Mouse (Mus musculus): ENCODE data around the gene Zfp526.
A peak's percentile ranks its signal among the peaks of the same experiment; 100 is the strongest.
"Not testable (repeated sequence)": the region's sequence is repeated elsewhere in the genome, so short reads cannot be mapped to it uniquely, and the experiment has no call there.

The Zfp526 gene

DNA sequence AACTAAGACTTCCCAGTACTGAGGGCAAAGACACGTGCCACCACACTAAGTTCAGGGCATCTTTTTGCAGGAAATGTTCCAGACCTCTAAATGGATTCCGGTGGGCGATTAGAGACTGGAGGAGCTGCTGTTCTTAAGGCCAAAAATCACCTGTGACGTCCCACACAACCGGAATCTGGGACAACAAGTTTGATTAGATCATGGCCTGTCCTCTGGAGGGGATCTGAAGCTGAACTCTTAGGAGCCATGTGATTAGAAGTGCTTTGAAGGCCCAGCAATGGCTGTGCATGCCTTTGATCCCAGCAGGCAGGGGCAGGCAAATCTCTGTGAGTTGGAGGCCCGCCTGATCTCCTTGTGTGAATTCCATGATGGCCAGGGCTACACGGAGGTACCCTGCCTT lies 19.4 kb downstream of the Zfp526 start:
- DNase-seq (ENCODE audit: low spot score): no peak

DNA sequence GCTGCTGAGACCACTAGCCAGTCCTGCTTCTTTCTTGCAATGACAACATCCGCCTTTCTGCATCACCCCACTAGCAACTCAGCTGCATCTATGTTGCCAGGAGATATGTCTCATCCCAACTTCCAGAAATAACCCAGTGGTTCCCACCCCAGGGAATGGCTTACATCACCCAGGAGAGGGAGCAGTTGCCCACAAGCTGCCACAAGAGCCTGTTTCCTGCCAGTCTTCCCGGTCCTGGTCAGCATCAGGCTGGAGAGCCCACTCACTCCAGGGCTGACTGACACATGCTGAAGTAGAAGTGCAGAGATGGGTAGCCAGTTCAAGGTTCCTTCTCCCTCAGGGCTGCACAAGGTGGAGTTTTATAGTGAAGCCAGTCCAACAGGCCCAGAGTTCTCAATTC lies 19.8 kb downstream of the Zfp526 start:
- peak; percentile 49 for DNase-seq (ENCODE audit: low spot score)

DNA sequence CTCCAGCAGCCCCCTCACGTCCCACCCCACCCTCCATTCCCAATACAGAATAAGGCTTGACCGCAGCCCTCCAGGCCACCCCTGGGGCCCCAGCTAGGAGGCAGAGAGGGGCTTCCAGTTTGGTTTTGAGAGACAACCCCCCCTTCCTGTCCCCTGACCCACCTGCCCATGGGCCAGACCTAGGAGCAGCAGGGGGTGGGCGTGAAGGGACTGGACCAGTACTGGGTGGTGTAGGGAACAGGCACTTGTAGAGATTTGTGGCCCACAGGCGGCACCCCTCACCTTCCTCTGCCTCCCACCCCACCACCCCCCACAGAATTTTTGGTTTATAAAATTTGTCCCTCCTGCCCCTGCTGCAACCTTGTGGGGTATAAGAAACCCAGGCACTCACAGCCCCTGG lies 22.1 kb downstream of the Zfp526 start:
- DNase-seq (ENCODE audit: low spot score): no peak

DNA sequence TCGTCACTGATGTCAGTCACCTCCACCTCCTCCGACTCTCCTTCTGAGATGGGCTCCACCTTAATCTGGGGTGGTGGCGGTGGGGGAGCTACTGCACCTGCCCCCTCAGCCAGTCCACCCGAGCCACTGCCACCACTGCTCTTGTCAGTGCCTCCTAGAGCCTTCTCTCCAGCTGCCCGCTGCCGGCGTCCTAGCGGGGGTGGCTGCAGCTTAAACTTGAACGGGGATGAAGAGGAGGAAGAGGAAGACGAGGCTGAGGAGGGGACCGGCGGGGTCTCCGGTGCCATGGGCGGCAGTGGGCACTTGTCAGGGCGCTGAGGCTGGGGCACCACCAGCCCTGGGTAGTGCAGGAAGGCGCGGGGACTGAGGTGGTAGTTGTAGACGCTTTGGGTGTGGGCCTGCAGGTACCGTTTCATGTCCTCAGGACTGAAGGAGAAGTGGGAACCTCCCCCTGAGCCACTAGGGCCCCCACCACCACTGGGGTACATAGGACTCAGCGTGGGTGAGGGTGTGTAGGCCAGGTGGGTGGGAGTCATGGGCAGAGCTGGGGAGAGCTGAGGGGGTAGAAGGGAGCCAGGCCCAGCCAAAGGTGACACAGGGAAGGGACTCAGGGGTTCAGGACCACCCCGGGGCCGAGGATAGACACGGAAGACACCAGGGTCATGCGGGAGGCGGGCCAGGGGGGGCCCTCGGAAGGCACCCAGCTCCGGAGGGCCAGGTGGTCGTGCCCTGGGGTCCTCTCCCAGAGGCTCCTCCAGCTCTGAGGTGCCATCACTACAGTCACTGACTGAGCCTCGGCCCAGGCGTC lies 23.5 kb downstream of the Zfp526 start:
- no peak for DNase-seq (ENCODE audit: low spot score)

DNA sequence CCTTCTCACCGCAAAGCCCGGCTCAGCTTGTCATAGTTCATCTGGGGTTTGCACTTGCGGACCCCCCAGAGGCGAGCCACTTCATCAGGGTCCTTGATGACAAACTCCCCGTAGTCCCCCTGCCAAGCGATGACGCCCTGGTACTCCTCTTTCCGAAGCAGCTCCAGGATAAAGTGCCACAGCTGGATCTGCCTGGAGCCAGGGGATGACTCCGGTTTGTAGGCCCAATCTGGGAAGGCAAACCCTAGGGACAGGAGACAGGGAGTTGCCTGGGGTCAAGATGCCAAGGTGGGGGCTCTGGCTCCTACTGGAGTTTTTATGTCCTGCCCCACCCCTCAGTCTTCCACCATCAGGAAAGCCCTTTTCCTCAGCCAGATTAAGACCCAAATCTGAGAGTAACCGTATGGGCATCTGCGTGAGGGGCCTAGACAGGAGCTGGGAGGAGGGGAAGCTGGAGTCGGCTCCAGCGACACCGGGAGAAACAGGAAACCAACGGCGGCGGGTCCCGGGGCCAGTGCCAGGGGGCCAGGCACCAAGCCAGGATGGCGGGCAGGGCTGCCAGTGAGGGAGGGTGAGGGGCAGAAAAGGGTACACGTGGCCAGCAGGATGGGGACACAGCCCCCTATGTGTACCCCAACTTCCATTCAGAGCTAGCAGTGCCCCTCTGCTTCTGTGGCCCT lies 25.0 kb downstream of the Zfp526 start:
- DNase-seq (ENCODE audit: low spot score): peak; percentile 57

DNA sequence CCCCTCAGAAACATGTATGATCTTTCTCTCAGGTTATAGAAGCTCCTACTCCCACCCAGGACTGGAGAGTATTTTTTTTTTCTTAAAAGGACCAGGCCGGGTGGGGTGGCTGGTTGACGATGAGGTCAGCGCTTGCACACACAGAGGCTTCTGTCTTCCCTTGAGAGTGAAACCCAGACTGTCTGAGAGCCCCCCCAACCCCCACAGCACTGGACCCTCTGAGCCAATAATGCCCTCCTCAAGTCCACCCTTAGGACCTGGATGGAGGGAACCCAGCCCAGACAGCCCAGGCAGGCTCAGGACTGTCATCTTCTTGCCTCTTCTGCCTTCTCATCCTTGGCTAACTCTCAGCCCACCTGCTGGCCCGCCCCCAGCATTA lies 25.5 kb downstream of the Zfp526 start:
- no peak for DNase-seq (ENCODE audit: low spot score)

DNA sequence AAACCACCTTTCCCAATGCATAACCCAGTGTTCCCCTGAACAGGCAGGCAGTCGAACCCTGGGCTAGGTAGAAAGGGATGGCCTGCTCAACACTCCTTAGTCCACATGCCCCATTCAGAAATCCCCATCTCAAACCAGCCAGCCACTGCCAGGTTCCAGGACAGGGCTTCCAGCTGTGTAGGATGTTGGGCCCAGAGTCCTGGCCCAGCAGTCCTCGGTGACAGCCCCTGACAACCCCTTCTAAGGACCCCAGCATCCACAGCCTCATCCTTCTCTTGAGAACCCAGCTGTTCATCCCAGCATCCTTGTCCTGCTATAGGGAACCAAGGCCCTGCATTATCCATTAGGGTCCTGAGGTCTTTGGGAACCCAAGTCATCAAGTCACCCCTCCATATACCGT lies 26.3 kb downstream of the Zfp526 start:
- DNase-seq (ENCODE audit: low spot score): no peak

DNA sequence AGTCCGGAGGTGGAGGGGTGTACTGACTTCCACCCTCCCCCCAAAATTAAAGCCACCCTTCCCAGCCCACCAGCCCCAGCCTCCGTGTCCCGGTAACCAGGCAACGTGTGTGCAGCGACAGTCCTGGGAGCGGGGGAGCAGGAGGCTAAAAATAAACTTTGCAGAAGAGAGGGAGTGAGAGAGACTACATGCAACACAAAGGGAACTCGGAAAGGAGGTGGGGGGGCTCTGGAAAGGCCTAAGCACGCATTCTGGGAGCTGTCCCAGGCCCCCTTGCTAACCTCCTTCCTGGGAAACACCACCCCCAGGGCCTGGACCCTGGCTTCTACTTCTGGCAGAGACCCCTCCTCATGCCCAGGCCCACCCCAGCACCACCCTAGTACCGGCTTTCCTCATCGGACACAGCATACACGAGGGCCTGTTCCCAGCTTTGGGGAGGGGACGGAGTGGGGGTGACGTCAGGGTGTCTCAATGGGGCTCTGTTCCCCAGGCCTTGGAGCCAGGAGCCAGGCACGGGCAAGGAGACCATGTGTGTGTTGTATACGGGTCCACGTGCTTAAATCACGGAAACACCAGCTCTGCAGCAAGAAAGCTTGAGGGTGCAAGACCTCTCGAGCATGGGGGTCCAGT lies 26.9 kb downstream of the Zfp526 start:
- peak; percentile 42 for DNase-seq (ENCODE audit: low spot score)

DNA sequence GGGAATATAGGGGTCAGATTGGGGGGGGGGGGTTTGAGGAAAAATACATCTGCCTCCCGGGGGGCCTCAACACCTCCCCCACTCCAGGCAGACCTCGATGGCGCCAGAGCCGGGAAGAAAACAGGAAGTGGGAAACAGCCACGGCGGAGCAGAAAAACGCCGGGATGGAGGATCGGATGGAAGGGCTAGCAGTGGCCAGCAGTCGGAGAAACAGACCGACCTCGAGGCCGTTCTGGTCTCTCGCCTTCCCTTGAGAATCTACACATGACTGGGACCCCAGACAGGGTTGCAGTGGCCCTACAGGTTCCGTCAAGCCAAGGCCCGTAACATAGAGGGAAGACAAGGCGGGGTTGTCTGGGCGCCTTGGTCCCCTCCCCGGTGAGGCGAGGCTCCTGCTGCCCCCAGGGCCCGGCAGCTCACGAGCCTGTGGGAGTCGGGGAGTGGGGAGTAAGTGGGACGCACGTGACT lies 27.7 kb downstream of the Zfp526 start:
- DNase-seq (ENCODE audit: low spot score): no peak

DNA sequence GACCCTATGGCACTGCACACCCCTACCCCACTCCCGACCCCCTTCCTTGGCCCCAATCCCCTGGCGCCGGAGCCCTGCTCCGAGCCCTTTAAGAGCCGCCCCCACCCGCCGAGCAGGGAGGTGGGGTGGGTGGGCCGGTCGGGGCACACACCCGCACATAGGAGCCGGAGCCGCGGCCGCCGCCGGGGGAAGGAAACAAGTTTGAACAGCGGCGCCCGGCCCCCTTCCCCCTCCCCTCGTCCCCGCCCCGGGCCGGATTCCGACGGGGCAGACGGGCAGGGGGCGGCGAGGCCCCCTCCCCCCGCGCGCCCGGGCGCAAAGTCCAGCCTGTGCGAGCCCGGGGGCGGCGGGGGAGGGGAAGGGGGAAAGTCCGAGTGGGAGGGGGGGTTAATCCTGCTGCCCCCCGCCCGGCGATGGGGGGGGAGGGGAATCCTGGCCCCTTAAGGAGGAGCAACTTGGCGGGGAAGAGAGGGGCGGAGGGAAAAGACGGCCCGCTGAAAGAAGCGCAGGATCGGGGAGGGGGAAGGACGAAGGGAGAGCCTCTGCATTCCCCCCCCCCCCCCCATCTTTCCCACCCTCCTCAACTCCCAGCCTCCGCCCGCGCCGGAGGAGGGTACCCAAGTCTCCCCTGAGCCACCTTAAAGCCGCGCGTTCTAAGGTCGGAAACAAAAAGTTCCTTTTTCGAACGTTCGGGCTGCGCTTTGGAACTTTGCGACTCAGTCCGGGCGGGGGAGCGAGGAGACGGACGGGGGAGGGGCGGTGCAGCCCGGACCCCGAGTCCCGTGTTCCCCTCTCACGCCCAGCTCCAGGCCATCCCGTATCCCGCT lies 28.3 kb downstream of the Zfp526 start:
- DNase-seq (ENCODE audit: low spot score): peak; percentile 82

DNA sequence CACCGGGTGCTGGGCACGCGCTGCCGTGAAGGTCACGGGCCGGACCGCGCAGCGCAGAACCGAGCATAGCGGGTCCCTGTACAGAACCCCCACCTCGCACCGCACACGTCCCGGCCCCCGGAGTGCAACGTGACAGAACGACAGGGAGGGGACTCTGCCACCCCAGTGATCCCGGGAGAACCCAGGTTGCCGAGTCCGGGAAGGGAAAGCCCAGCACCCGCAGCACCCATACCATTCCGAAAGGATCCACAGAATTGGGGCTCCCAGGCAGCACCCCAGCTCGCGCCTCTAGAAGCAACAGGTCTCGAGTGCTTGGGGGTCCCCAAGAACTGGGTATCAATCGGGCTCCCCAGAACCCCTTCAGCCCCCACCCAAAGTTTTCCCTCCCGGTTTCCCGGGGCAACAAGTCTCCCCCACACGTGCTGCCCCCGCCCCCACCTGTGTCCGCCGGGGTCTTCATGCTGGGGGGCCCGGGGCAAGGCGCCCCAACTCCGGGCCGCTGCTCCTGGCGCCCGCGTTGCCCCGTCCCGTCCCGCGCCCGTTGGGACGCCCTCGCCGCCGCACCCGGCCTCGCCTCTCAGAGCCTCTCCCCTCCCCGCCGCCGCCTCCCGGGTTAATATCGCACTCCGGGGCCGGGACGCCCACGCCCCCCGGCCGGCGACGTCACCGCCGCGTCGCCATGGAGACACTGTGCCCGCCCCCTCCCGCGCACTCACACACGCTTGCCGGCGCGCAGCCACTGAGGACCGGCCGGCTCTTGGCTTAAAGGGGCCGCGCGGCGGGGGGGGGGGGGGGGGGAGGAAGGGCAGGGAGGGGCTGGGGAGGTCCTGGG lies 29.1 kb downstream of the Zfp526 start, which contains the start of gene Erf:
TSS of gene Erf (minus strand) at position 621 of the 832 bp plus-strand sequence.
- DNase-seq (ENCODE audit: low spot score): peak; percentile 97

DNA sequence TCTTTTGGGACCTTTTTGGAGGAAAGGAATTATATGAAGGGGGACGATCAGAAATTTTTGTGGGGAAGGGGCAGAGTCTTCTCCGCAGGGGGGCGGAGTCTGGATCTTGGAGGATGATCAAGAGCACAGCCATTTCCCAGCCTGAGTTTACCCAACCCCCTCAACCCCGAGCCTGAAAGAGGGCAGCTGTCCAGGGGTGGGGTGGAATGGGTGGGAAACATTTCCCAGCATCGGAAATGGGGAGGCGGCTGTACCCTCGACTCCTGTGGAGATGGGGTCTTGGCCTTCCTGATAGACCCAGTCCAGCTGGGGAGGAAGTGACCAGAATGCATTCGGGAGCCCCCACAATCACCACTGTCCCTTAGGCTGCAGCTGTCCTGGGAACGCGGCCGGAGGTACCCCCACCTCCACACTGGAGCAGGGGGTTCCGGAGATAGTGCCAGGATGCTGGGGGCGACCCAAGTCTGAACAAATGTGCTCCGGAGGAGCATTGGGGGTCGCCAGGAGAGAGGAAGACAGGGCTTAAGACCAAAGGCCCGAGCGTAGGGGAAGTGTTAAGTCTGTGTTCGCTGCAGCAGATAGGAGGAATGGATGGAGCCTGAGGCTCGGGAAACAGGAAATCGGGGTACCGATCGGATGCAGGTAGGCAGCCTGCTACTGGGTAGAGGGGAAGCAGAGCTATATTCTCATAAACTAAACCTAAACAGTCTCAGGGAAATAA lies 30.0 kb downstream of the Zfp526 start:
- DNase-seq (ENCODE audit: low spot score): peak; percentile 56

DNA sequence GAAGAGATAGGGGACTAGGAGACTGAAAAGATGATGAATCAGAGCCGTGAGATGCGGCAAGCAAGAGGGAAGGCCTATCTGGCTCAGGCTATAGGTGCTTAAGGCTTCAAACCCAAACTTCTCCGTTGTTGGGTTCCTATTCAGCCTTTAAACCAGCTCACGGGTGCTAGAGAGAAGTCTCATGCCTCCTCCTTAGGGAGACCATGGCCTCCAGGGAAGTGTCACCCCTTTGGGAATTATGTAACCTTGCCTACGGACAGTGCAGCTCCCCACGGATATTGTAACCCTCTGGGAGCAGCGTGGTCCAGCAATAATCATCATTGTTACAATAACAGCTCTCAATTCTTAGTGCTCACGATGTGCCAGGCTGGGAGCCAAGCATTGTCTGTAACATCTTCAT lies 30.6 kb downstream of the Zfp526 start:
- no peak for DNase-seq (ENCODE audit: low spot score)

DNA sequence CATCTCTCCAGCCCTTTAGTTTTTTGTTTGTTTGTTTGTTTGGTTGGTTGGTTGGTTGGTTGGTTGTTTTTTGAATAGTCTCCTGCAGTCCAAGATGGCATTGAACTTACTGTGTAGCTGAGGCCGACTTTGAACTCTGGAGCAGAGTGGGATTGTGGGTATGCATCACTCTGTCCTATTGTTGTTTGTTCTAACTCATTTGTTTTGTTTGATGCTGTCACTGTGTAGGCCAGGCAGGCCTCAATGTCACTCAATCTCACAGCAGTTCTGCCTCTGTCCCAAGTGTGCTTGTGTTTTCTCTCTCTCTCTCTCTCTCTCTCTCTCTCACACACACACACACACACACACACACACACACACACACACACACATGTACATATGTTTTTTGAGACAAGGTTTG lies 40.7 kb downstream of the Zfp526 start:
- DNase-seq (ENCODE audit: low spot score): no peak

DNA sequence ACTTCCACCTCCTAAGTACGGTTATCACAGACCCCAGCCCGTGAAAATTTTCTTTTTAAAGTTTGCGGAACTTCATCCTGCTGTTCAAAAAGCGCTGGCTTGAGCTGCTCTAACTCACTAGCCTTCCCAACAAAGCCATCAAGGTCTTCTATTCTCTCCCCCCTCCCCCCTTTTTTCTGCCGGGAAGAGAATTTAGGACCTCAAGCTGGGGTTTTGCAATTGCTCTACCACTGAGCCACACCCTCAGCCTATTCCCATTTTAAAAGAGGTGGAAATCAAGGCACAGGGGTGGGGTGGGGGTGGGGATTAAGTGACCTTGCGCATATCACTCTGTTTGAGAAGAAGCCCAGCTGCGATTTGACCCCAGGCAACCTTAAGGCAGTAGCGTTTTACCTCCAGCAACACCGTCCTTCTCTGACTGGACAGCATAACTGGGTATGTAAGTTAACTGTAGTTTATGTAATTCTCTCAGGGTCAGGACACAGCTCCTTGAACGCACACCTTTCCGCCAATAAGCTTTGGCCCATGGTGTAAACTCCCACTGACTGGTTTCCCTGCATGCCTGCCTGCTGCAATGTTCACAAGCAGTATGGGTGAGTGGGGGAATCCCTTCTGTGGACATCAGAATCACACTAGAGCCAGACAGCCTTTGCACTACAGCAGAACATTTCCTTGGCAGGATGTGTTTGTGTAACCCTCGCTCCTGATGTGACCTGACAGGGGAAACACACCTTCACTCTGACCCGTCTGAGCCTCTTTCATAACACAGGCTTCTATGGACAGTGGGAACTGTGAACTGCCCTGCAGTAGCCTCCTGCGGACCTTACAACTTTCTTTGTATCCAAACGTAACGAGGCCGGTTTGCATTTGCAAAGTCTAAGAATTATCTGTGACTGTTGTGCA lies 43.0 kb downstream of the Zfp526 start:
- DNase-seq (ENCODE audit: low spot score): no peak

DNA sequence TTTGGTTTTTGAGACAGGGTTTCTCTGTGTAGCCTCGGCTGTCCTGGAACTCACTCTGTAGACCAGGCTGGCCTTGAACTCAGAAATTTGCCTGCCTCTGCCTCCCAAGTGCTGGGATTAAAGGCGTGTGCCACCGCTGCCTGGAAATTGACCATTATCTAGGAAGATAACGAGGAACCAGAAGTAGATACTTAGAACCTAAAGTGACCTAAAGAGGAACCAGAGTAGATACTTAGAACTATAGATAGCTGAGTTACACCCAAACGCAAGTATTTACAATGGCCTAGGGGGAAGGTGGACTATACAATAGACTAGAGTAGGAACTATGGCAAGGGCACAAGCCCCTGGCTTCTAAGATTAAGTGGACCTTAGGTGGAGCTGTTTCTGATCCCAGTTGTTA lies 44.5 kb downstream of the Zfp526 start:
- not testable (repeated sequence) for DNase-seq (ENCODE audit: low spot score)

DNA sequence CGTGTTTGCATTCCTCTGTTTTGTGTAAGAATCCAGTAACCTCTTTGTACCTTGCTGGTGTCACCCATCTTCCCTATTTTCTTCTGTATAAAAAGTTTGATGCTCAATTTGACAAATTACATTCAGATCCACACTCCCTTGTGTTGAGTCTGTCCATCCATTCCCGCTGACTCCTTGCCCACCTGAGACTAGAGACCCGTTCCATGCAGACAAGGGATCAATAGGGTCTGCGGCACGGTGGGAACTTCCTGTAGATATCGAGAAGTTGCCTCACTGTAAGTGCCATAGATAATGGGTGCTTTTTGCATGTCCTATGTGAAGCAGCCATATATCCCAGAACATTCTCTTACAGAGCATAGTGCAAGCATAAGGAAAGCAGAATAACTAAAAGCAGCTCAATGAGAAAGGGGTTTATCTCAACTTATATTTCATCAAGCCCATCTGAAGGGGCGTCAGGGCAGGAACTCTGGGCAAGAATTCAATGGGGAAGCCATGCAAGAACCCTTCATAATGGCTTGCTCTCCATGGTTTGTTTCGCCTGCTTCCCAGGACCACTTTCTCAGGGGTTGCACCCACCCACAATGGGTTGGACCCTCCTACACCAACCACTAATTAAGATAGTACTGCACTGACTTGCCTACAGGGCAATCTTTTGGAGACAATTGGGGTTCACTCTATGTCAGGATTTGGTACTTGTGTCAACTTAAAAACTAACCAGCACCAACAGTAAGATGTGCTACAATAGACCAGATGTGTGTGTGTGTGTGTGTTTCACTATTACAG lies 45.1 kb downstream of the Zfp526 start:
- no peak for DNase-seq (ENCODE audit: low spot score)

DNA sequence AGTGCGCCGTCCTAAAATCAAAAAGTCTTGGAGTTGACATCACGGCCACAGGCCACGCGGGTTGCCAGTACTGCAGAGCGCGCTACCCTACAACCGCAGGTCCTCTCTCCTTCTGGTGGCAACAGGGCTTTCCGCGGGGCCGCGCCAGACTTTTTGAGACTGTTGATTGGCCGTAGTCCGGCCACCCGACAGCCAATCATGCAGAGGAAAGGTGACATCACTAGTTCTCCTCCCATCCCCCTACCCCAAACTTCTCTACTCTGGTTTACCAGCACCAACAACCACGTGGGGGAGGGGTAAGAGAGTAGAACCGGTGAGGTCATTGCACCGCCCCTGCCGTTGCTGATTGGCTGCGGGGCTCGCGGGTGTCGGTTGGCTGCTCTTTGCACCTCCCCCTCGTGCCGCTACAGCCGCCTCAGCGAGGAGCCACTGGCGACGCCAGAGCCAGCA lies 46.1 kb downstream of the Zfp526 start, which contains the start of gene Cic:
TSS of gene Cic (plus strand) at position 404 of the 450 bp plus-strand sequence.
- DNase-seq (ENCODE audit: low spot score): peak; percentile 95

All from ovary, postnatal 36 days (tissue).